Mouse (Mus musculus): ENCODE results near the gene Htra2. TPM values are rescaled to one million over a fixed set of nuclear protein-coding genes. Genes with fewer than 3 reads are reported as not detected.
A peak's percentile ranks its signal among the peaks of the same experiment; 100 is the strongest.

Gene Htra2
- polyA plus RNA-seq, 1 experiment from 2014 or later, result 74.1 TPM

DNA sequence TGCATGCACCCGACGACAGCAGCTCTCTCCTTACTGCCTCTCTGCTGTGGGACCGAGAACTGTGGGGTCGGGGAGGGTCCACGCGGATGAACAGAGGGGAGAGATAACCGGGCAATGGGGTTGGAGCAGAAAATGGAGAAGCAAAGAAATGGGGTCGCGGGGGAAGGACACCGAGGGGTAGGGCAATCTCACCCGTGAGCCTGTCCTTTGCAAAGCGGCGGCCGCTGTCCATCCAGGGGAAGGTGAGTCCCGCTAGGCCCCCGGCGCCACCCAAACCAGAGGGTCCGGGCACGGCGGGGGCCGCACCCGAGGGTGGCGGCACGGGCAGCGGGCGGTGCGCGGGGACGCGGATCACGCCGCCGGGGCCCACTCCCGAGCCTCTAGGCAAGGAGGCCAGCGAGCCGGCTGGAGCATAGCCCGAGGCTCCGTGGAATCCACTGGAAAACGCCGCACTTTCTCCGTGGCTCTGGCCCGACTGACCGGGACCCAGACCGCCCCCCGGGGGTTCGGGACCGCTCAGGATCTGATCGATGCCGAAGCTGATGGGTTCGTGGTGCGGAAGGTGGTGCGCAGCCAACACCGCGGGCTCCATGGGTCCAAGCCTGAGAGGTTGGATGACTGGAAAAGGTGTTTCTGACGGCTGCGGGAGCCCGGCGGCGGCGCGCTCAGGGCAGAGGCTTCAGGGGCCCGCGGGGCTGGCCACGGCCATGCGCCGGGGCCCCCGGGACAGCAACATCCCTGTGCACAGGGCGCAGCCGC lies 14.6 kb upstream of the Htra2 start:
- peaks cover 98% of the 10 kb centered on the region for H3K27me3 ChIP-seq
- no peak overlapping the region for H3K9ac ChIP-seq
- ATAC-seq (ENCODE audit: insufficient number of reproducible peaks, insufficient read depth, low FRiP score, low TSS enrichment), result 0 out of 2 replicates have a peak, but pooled peaks have one; percentile 19
- H3K36me3 ChIP-seq, result no peaks in the 10 kb centered on the region
- 1% methylated on average over 67 of the region's 69 CpGs for WGBS
- H3K4me1 ChIP-seq, result 0 out of 2 replicates have a peak, but pooled peaks cover 6% of the 10 kb centered on the region
- no peaks in the 10 kb centered on the region for H3K9me3 ChIP-seq
- no peak overlapping the region for H3K27ac ChIP-seq
- H3K4me2 ChIP-seq (replicated peaks), result peak overlapping the region; percentile 51
- peak overlapping the region; percentile 30 for H3K4me3 ChIP-seq

DNA sequence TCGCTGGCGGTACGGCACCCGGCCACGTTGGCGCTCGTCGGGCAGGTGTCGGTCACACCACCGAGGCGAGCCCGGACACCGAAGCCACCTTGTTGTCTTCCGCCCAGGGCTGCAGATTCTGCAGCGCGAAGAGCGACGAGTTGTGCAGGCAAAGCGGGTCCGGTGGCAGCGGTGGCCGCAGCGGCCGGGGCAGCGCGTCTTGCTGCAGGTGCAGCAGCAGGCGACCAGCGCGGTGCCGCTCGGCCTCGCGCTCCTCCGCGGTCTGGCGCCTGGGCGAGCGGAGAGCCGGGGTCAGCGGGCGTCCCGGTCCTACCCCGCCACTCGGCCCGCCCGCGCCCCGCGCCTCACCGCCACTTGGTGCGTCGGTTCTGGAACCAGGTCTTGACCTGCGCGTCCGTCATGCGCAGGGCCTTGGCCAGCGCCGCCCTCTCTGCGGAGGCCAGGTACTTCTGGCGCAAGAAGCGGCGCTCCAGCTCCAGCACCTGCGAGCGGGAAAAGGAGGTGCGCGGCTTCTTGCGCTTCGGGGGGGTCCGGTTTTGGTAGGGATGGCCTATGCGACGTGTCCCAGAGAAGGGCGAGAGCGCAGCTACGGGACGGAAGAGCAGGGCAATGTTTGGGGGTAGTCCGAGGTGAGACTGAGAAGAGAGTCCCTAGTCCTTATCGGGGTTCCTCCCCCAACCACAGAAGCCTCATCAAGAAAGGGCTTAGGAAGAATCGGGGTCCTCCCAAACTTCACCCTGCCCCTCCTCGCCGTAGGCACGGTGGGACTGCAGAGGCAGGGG lies 13.8 kb upstream of the Htra2 start:
- H3K9ac ChIP-seq, result peak overlapping the region; percentile 0; the same call in 1 of the 2 replicates

DNA sequence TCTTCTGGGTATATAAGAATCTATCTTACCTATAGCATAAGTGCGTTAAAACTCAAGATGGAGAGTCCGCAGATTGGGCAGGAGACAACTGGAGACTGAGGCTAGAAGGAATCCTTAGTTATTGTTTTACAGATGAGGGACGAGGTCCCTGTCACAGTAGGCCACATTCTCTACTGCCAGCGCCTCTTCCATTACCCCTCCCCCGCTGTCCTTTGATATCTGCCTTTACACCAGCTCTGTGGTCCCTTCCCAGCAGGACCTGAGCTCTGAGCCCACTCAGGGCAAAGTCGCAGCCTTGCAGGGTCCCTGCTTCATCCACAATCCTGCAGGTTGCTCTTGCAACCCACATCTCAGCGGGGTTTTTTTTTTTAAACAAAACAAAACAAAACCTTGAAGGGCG lies 13.1 kb upstream of the Htra2 start:
- WGBS, result 2% methylated on average over 8 of the region's 8 CpGs
- Histone ChIP-seq H3K9me3 (no peaks in the 10 kb centered on the region), H3K4me3 (no peak overlapping the region), H3K36me3 (no peaks in the 10 kb centered on the region), H3K27me3 (peaks cover 98% of the 10 kb centered on the region), H3K4me1 (0 out of 2 replicates have a peak, but pooled peaks cover 6% of the 10 kb centered on the region), H3K27ac (no peak overlapping the region), H3K9ac (no peak overlapping the region), H3K4me2 (replicated peaks) (peak overlapping the region; percentile 18; the same call in 1 of the 2 replicates)
- ATAC-seq (ENCODE audit: insufficient number of reproducible peaks, insufficient read depth, low FRiP score, low TSS enrichment), result no peak

More for the DNA sequence above, 13.8 kb upstream of the Htra2 start:
- Histone ChIP-seq H3K9me3 (no peaks in the 10 kb centered on the region), H3K4me1 (0 out of 2 replicates have a peak, but pooled peaks cover 6% of the 10 kb centered on the region), H3K4me2 (replicated peaks) (peak overlapping the region; percentile 18), H3K36me3 (no peaks in the 10 kb centered on the region), H3K4me3 (peak overlapping the region; percentile 30), H3K27ac (no peak overlapping the region), H3K27me3 (peaks cover 98% of the 10 kb centered on the region)
- ATAC-seq (ENCODE audit: insufficient number of reproducible peaks, insufficient read depth, low FRiP score, low TSS enrichment), result no peak
- under 1% methylated on average over 80 of the region's 81 CpGs for WGBS

DNA sequence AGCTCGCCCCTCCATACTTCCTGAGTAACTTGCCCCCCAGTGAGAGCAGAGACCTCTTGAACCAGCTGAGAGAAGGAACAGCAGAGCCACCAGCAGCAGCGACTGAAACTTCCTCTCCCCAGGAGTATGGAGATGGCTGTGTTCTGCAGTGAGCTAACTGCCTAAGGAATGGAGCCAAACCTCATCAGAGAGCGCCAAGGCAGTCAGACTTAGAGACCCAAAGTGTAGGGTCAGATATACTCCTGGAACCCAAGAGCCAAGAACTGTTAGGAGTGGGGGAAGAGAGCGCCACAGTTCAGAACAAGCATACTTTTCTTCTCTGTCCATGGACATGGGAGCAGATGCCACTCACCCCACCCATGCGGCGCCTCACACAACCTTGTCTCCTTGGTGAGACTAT lies 11.4 kb upstream of the Htra2 start:
- no peak overlapping the region for H3K4me2 ChIP-seq (replicated peaks)
- no peaks in the 10 kb centered on the region for H3K36me3 ChIP-seq
- no peaks in the 10 kb centered on the region for H3K9me3 ChIP-seq
- ATAC-seq (ENCODE audit: insufficient number of reproducible peaks, insufficient read depth, low FRiP score, low TSS enrichment), result no peak
- H3K9ac ChIP-seq, result no peak overlapping the region
- H3K27me3 ChIP-seq, result peaks cover 97% of the 10 kb centered on the region
- H3K4me3 ChIP-seq, result no peak overlapping the region
- 0 out of 2 replicates have a peak, but pooled peaks cover 6% of the 10 kb centered on the region for H3K4me1 ChIP-seq
- WGBS, result 27% methylated on average over 6 of the region's 6 CpGs
- no peak overlapping the region for H3K27ac ChIP-seq

DNA sequence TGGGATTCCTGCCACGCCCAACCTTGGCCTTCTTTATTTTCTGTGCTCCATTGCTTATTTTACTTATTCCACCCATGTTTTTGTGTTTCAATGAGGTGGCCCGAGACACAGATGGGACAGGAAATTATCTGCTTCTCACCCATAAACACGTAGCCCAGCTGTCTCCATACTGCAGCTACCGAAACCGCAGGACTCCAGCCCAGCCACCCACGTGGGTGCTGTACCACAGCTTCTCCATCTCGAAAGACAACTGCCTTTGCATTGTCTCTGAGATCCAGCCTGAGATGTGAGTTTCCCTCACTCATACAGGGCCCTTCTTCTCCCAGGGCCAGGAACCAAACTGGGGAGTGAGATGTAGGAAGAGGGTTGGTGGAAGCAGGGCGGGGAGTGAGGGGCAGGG lies 10.9 kb upstream of the Htra2 start:
- no peaks in the 10 kb centered on the region for H3K9me3 ChIP-seq
- H3K36me3 ChIP-seq, result no peaks in the 10 kb centered on the region
- H3K9ac ChIP-seq, result no peak overlapping the region
- ATAC-seq (ENCODE audit: insufficient number of reproducible peaks, insufficient read depth, low FRiP score, low TSS enrichment), result no peak
- 45% methylated on average over 8 of the region's 8 CpGs for WGBS
- 0 out of 2 replicates have a peak, but pooled peaks cover 6% of the 10 kb centered on the region for H3K4me1 ChIP-seq
- H3K4me3 ChIP-seq, result no peak overlapping the region
- H3K4me2 ChIP-seq (replicated peaks), result no peak overlapping the region
- H3K27ac ChIP-seq, result no peak overlapping the region
- peaks cover 97% of the 10 kb centered on the region for H3K27me3 ChIP-seq

- no peak for ATAC-seq (ENCODE audit: insufficient number of reproducible peaks, insufficient read depth, low FRiP score, low TSS enrichment)
- WGBS, result 84% methylated on average over 2 of the region's 2 CpGs
Observed at GRCm38 (mm10) chr6:83058725-83059124, 3.7 kb upstream of the Htra2 start.

DNA sequence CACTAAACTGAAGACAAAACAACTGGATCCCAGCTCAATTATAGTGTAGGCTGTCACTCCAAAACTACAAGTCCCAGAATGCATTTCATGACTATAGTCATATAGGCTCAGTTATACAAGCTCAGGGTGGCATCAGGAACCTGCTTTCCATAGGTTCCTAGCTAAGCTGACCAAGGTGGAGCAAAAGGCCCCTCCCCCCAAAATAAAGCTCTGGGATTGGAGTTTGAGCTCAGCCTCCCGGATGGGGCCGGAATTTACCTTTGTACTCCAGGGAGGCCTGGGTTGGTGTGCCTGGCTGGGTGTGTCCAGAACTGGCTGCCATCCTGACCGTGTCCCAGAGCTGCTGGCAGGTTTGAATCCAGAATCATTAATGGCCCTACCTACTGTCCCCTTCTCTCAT lies 2.7 kb upstream of the Htra2 start, which contains the start of gene Dqx1:
Gene Dqx1 (plus strand): TSS at position 55 of the 400 bp plus-strand sequence.
- Histone ChIP-seq H3K4me3 (no peak within 1 kb of the TSS), H3K9me3 (no peaks in the 10 kb centered on the region), H3K4me1 (peaks cover 17% of the 10 kb centered on the region), H3K27ac (no peak within 1 kb of the TSS), H3K36me3 (peaks cover 14% of the 10 kb centered on the region), H3K4me2 (replicated peaks) (no peak within 1 kb of the TSS), H3K9ac (no peak within 1 kb of the TSS), H3K27me3 (peaks cover 21% of the 10 kb centered on the region)
- WGBS, result 35% methylated on average over 3 of the region's 3 CpGs
- no peak for ATAC-seq (ENCODE audit: insufficient number of reproducible peaks, insufficient read depth, low FRiP score, low TSS enrichment)

More at GRCm38 (mm10) chr6:83058725-83059124, 3.7 kb upstream of the Htra2 start:
- Histone ChIP-seq H3K9ac (no peak overlapping the region), H3K9me3 (no peaks in the 10 kb centered on the region), H3K27ac (no peak overlapping the region), H3K27me3 (peaks cover 30% of the 10 kb centered on the region), H3K4me1 (peaks cover 10% of the 10 kb centered on the region), H3K4me3 (no peak overlapping the region), H3K4me2 (replicated peaks) (no peak overlapping the region), H3K36me3 (peaks cover 14% of the 10 kb centered on the region)

GRCm38 (mm10) chr6:83054074-83054851 lies 810 bp downstream of the Htra2 start, which contains the start of gene Aup1:
Aup1 (plus strand) TSS chr6:83054521.
- H3K9ac ChIP-seq, result peak within 1 kb of the TSS; percentile 90
- H3K9me3 ChIP-seq, result no peaks in the 10 kb centered on the region
- H3K4me3 ChIP-seq, result peak within 1 kb of the TSS; percentile 100
- peak within 1 kb of the TSS; percentile 63 for H3K4me2 ChIP-seq (replicated peaks)
- WGBS, result under 1% methylated on average over 63 of the region's 64 CpGs
- peaks cover 26% of the 10 kb centered on the region for H3K4me1 ChIP-seq
- H3K27me3 ChIP-seq, result no peaks in the 10 kb centered on the region
- ATAC-seq (ENCODE audit: insufficient number of reproducible peaks, insufficient read depth, low FRiP score, low TSS enrichment), result peak; percentile 94
- H3K36me3 ChIP-seq, result peaks cover 28% of the 10 kb centered on the region
- H3K27ac ChIP-seq, result peak within 1 kb of the TSS; percentile 91

DNA sequence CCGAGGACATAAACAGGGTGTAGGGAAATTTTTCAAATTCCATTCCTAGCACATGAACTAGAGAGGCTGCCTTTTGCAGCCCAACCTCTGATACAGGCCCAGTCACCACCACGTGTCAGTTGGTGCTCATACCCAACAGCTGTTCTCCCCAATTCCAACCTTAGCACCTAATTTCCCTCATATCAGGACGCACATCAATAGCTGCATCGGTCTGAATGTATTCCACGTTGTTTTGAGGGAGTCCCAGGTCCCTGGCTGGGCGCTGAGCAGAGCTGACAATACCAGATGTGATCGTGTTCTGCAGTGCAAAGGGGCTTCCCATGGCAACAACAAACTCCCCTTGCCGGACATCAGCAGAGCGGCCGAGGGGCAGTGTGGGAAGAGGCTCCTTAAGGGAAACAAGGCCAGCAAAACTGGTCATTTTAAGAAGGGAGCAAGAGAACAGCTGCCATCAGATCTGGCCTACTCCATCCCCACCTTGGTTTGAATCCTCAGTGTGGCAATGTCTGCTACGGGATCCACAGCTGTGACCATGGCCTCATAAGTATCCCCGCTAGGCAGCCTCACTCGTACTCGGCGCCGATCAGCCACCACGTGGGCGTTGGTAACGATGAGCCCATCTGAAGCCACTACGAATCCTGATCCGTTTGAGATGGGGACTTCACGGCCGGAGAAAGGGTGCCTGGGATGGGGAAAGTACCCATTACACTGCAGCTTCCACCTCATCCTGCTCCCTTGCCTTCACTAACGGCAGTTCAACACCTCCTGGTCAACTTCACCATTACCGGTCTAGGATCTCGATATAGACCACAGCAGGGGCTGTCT lies 1.7 kb downstream of the Htra2 start:
- ATAC-seq (ENCODE audit: insufficient number of reproducible peaks, insufficient read depth, low FRiP score, low TSS enrichment), result no peak
- peak overlapping the region; percentile 90 for H3K9ac ChIP-seq
- H3K9me3 ChIP-seq, result no peaks in the 10 kb centered on the region
- 2% methylated on average over 26 of the region's 26 CpGs for WGBS
- H3K27me3 ChIP-seq, result no peaks in the 10 kb centered on the region
- H3K4me1 ChIP-seq, result peaks cover 26% of the 10 kb centered on the region
- peaks cover 28% of the 10 kb centered on the region for H3K36me3 ChIP-seq
- H3K27ac ChIP-seq, result peak overlapping the region; percentile 91
- peak overlapping the region; percentile 63 for H3K4me2 ChIP-seq (replicated peaks)
- H3K4me3 ChIP-seq, result peak overlapping the region; percentile 100

GRCm38 (mm10) chr6:83049367-83049766 lies 5.7 kb downstream of the Htra2 start:
- Histone ChIP-seq H3K27ac (no peak overlapping the region), H3K4me3 (no peak overlapping the region), H3K9ac (no peak overlapping the region), H3K27me3 (no peaks in the 10 kb centered on the region), H3K4me1 (peaks cover 16% of the 10 kb centered on the region), H3K4me2 (replicated peaks) (no peak overlapping the region), H3K9me3 (no peaks in the 10 kb centered on the region), H3K36me3 (peaks cover 13% of the 10 kb centered on the region)
- 74% methylated on average over 10 of the region's 10 CpGs for WGBS
- no peak for ATAC-seq (ENCODE audit: insufficient number of reproducible peaks, insufficient read depth, low FRiP score, low TSS enrichment)
